8 mouse cellular contexts compared by ENCODE assay signal in genomic region chr19:46152127-46152803, GRCm38 (mm10). TPM values are rescaled to one million over a fixed set of nuclear protein-coding genes. Genes with fewer than 3 reads are reported as not detected.
DNase-seq lines count a peak whose midpoint lies in the region; ATAC-seq lines count a peak whose summit lies in the region.

Gene Gbf1 (plus strand): TSS chr19:46152509.

- peak within 1 kb of the TSS; percentile 78 for H3K9ac ChIP-seq in hindbrain, embryonic 16.5 days (ENCODE audit: low read depth, low read length)

- 0% methylated on average over 37 of the region's 37 CpGs for WGBS in hindbrain, embryonic 16.5 days
- 2% methylated on average over 37 of the region's 37 CpGs for WGBS in macrophage (ENCODE audit: missing documents)

- H3K4me3 ChIP-seq in hindbrain, embryonic 16.5 days (ENCODE audit: low read length), result peak within 1 kb of the TSS; percentile 72
- peak within 1 kb of the TSS; percentile 92 for H3K4me3 ChIP-seq in macrophage (ENCODE audit: inconsistent target)

- peaks cover 47% of the 10 kb centered on the region for H3K79me2 ChIP-seq in macrophage (ENCODE audit: inconsistent target)

- H3K4me1 ChIP-seq in hindbrain, embryonic 16.5 days (ENCODE audit: control insufficient read depth, insufficient read depth, low read depth, low read length), result peaks cover 31% of the 10 kb centered on the region

- DNase-seq in WW6 (ENCODE audit: low read depth, low spot score), result peak; percentile 90
- DNase-seq in cerebellum, postnatal 4 days (ENCODE audit: low spot score in 2 of 2), result peak; percentile 74 to 92
- peak; percentile 97 for DNase-seq in gastrocnemius, adult 18-20 months (ENCODE audit: low spot score)
- DNase-seq in left cerebral cortex, adult 18-20 months (ENCODE audit: low spot score in 2 of 2), result peak; percentile 87 to 95
- DNase-seq in right cerebral cortex, adult 18-20 months, result peak; percentile 98
- peak; percentile 67 for DNase-seq in urinary bladder, postnatal 10 days (ENCODE audit: low spot score)

- no peaks in the 10 kb centered on the region for H3K36me3 ChIP-seq in hindbrain, embryonic 16.5 days (ENCODE audit: control insufficient read depth, insufficient read depth, low read length)
- no peaks in the 10 kb centered on the region for H3K36me3 ChIP-seq in macrophage (ENCODE audit: inconsistent target)

- ATAC-seq in hindbrain, embryonic 16.5 days, result peak; percentile 99

- peaks cover 23% of the 10 kb centered on the region for H3K27me3 ChIP-seq in hindbrain, embryonic 16.5 days (replicated peaks; ENCODE audit: control insufficient read depth, insufficient read depth, low read length)

- peak within 1 kb of the TSS; percentile 85 for H3K27ac ChIP-seq in hindbrain, embryonic 16.5 days (ENCODE audit: low read depth, low read length)
- H3K27ac ChIP-seq in macrophage, result peak within 1 kb of the TSS; percentile 28

- H3K4me2 ChIP-seq in hindbrain, embryonic 16.5 days (ENCODE audit: low read length), result peak within 1 kb of the TSS; percentile 80

- no peaks in the 10 kb centered on the region for H3K9me3 ChIP-seq in hindbrain, embryonic 16.5 days (ENCODE audit: control insufficient read depth, low read length)

RNA-seq across cellular contexts. Expression of gene Gbf1, which starts in this region (rescaled TPM):
- 10 to 100 TPM; 45.6 to 47.6 TPM for total RNA-seq in gastrocnemius, adult 18-20 months (2021)
- 60.3 and 71.0 TPM in 2 replicates for polyA plus RNA-seq in hindbrain, embryonic 16.5 days (2015; fragmentation: Nextera tagmentation; extraction: Ambion mirVana)
- total RNA-seq in left cerebral cortex, adult 18-20 months (2021), result 10 to 100 TPM; 84.6 to 86.4 TPM
- 100 to 1,000 TPM in 21 of 26 experiments, 10 to 100 TPM in 5; 40.6 to 181 (median 146) TPM for total RNA-seq in macrophage (2018; cell fraction: chromatin; rRNA removed)
- total RNA-seq in macrophage (2018; cell fraction: cytosol; rRNA removed), result 10 to 100 TPM; 21.1 to 40.4 (median 29.2) TPM
- 100 to 1,000 TPM in 5 of 26 experiments, 10 to 100 TPM in 21; 35.9 to 116 (median 75.5) TPM for total RNA-seq in macrophage (2018; cell fraction: nucleus; rRNA removed)
- polyA plus RNA-seq in macrophage (2018), result 26.0 to 52.8 TPM (median 26.1 TPM) in 3 replicates

Comparison
In these comparisons a context has a peak if more than half of its experiments do, and no peak if none do; other contexts are left out.
1. Peak in every context shown above with its lines: DNase-seq, ATAC-seq, H3K4me3 ChIP-seq and H3K27ac ChIP-seq.